In the genomic region with DNA sequence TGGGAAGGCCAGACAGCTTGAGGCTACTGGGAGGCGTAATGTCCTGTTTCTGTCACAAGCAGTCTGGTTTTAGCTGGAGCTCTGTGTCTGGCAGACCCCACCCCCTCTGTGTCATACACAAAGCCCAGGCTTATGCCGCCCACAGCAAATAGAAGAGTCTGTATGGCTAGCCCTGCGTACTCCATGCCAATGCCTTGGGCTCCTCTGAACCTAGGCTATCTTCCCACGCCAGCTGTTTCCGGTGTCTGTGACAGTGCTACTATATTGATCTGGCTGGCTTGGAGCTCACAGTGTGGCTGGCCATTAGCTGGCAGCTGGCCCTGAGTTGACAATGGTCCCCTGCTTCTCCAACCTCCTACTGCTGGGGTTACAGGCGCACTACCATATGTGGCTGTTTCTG, we compare ENCODE assay signal across 9 mouse cellular contexts. TPM values are rescaled to one million over a fixed set of nuclear protein-coding genes. Genes with fewer than 3 reads are reported as not detected.
A peak's percentile ranks its signal among the peaks of the same experiment; 100 is the strongest.
DNase-seq lines count a peak whose midpoint lies in the region; ATAC-seq and TF ChIP-seq lines count a peak whose summit lies in the region.
"Had no signal": no experiment of that assay in that cellular context is flagged by ENCODE, and none has a peak within 500 bp of the region (broad histone marks: within the 10 kb centered on the region; RNA-seq: fewer than 3 reads in every experiment).

No protein-coding gene starts in this region.

- H3K27ac ChIP-seq in heart, adult 2 months = peak overlapping the region; percentile 83
- no peak overlapping the region for H3K27ac ChIP-seq in hindbrain, embryonic 14.5 days
- H3K27ac ChIP-seq in lung, embryonic 16.5 days (ENCODE audit: low read length) = no peak overlapping the region
- no peak overlapping the region for H3K27ac ChIP-seq in forebrain, embryonic 12.5 days
- H3K27ac ChIP-seq: limb, embryonic 15.5 days had no signal

- no peak for DNase-seq in heart, adult 2 months
- no peak for DNase-seq in heart, postnatal 25 days (ENCODE audit: low spot score)
- peak; percentile 31 for DNase-seq in ZHBTc4 (ENCODE audit: low read depth, low spot score)
- DNase-seq in hindbrain, embryonic 14.5 days (ENCODE audit: low spot score) = no peak
- DNase-seq in spleen, postnatal 14 days (ENCODE audit: low spot score in 2 of 2) = no peak
- no peak for DNase-seq in ovary, postnatal 10 days (ENCODE audit: low spot score)

- TF ChIP-seq CTCF in heart, adult 2 months (IDR thresholded peaks at IDR 0.05) = no peak

- peaks cover 2% of the 10 kb centered on the region; the same call in 1 of the 2 replicates for H3K36me3 ChIP-seq in heart, adult 2 months (ENCODE audit: control insufficient read depth, insufficient read depth, low read length)
- no peaks in the 10 kb centered on the region for H3K36me3 ChIP-seq in hindbrain, embryonic 14.5 days (replicated peaks; ENCODE audit: control insufficient read depth, insufficient read depth)
- H3K36me3 ChIP-seq in lung, embryonic 16.5 days (ENCODE audit: control insufficient read depth, insufficient read depth, low read length) = no peaks in the 10 kb centered on the region
- H3K36me3 ChIP-seq in forebrain, embryonic 12.5 days (replicated peaks) = no peaks in the 10 kb centered on the region
- H3K36me3 ChIP-seq: limb, embryonic 15.5 days had no signal

- no peak for TF ChIP-seq EP300 in heart, adult 2 months (IDR thresholded peaks at IDR 0.05; ENCODE audit: insufficient read depth, low read depth, low read length)

- H3K4me2 ChIP-seq in hindbrain, embryonic 14.5 days (replicated peaks) = no peak overlapping the region
- H3K4me2 ChIP-seq in lung, embryonic 16.5 days (ENCODE audit: low read depth, low read length) = no peak overlapping the region
- H3K4me2 ChIP-seq in forebrain, embryonic 12.5 days = no peak overlapping the region
- H3K4me2 ChIP-seq: limb, embryonic 15.5 days had no signal

- peak; percentile 57; the same call in 1 of the 2 replicates for ATAC-seq in hindbrain, embryonic 14.5 days (ENCODE audit: low FRiP score)
- peak; percentile 75 for ATAC-seq in lung, embryonic 16.5 days (ENCODE audit: low read depth)
- no peak for ATAC-seq in forebrain, embryonic 12.5 days (ENCODE audit: low FRiP score)

- H3K9ac ChIP-seq in heart, adult 2 months (ENCODE audit: low read depth, low read length) = no peak overlapping the region
- H3K9ac ChIP-seq in hindbrain, embryonic 14.5 days = no peak overlapping the region
- H3K9ac ChIP-seq in lung, embryonic 16.5 days (ENCODE audit: low read length) = no peak overlapping the region
- H3K9ac ChIP-seq in forebrain, embryonic 12.5 days = no peak overlapping the region
- H3K9ac ChIP-seq: limb, embryonic 15.5 days had no signal

- no peak for TF ChIP-seq POLR2A in heart, adult 2 months (IDR thresholded peaks at IDR 0.05; ENCODE audit: insufficient read depth, low read depth, low read length)

- intact Hi-C loops in heart, adult 2 months (cut with DNase I) = loop anchor here (2.0 kb wide), 1 partner anchor 39 kb away; the partner anchor contains the start of gene Flot1
- intact Hi-C loops in heart, postnatal 25 days (cut with DNase I) = no loop called here

- no peak overlapping the region for H3K4me3 ChIP-seq in heart, adult 2 months
- no peak overlapping the region for H3K4me3 ChIP-seq in hindbrain, embryonic 14.5 days (replicated peaks; ENCODE audit: low read length)
- H3K4me3 ChIP-seq in lung, embryonic 16.5 days (ENCODE audit: low read length) = no peak overlapping the region
- no peak overlapping the region for H3K4me3 ChIP-seq in forebrain, embryonic 12.5 days (replicated peaks)
- H3K4me3 ChIP-seq: limb, embryonic 15.5 days had no signal

- H3K79me2 ChIP-seq in heart, adult 2 months (replicated peaks; ENCODE audit: control insufficient read depth, insufficient read depth, low read length) = no peaks in the 10 kb centered on the region

- H3K4me1 ChIP-seq in heart, adult 2 months (ENCODE audit: control insufficient read depth, insufficient read depth, low read length) = peaks cover 3% of the 10 kb centered on the region; the same call in 1 of the 2 replicates
- no peaks in the 10 kb centered on the region for H3K4me1 ChIP-seq in hindbrain, embryonic 14.5 days (replicated peaks; ENCODE audit: control insufficient read depth, insufficient read depth, low read length)
- peaks cover 8% of the 10 kb centered on the region for H3K4me1 ChIP-seq in lung, embryonic 16.5 days (replicated peaks; ENCODE audit: control insufficient read depth, insufficient read depth, low read length)
- no peaks in the 10 kb centered on the region for H3K4me1 ChIP-seq in forebrain, embryonic 12.5 days
- H3K4me1 ChIP-seq: limb, embryonic 15.5 days had no signal

- H3K9me3 ChIP-seq in hindbrain, embryonic 14.5 days (ENCODE audit: control insufficient read depth, low read length) = no peaks in the 10 kb centered on the region
- no peaks in the 10 kb centered on the region for H3K9me3 ChIP-seq in lung, embryonic 16.5 days (ENCODE audit: control insufficient read depth, low read length)
- no peaks in the 10 kb centered on the region for H3K9me3 ChIP-seq in forebrain, embryonic 12.5 days
- H3K9me3 ChIP-seq: limb, embryonic 15.5 days had no signal

- WGBS in heart, adult 2 months = 54% methylated on average over 6 of the region's 6 CpGs
- 69% methylated on average over 6 of the region's 6 CpGs for WGBS in hindbrain, embryonic 14.5 days
- 73% methylated on average over 6 of the region's 6 CpGs for WGBS in lung, embryonic 16.5 days
- 80% methylated on average over 6 of the region's 6 CpGs for WGBS in forebrain, embryonic 12.5 days

- H3K27me3 ChIP-seq in heart, adult 2 months (ENCODE audit: control insufficient read depth, insufficient read depth, low read length) = no peaks in the 10 kb centered on the region
- no peaks in the 10 kb centered on the region for H3K27me3 ChIP-seq in hindbrain, embryonic 14.5 days (ENCODE audit: control insufficient read depth, insufficient read depth, low read length)
- H3K27me3 ChIP-seq in lung, embryonic 16.5 days (ENCODE audit: control insufficient read depth, insufficient read depth, low read depth, low read length) = no peaks in the 10 kb centered on the region
- no peaks in the 10 kb centered on the region for H3K27me3 ChIP-seq in forebrain, embryonic 12.5 days
- H3K27me3 ChIP-seq: limb, embryonic 15.5 days had no signal

RNA-seq across cellular contexts. Expression of gene Ier3, which starts 37.5 kb away (rescaled TPM):
- 10 to 100 TPM; 15.6 to 37.0 TPM for total RNA-seq in heart, adult 2 months (2021)
- 30.9 and 33.1 TPM in 2 replicates for polyA plus RNA-seq in heart, adult 2 months (2012; rRNA removed)
- 10 to 100 TPM; 21.7 to 39.7 TPM for total RNA-seq in heart, postnatal 25 days (2021)
- polyA plus RNA-seq in hindbrain, embryonic 14.5 days (2014; fragmentation: Nextera tagmentation; extraction: Ambion mirVana) = 6.6 and 7.5 TPM in 2 replicates
- 21.9 and 31.7 TPM in 2 replicates for polyA plus RNA-seq in lung, embryonic 16.5 days (2015; fragmentation: Nextera tagmentation; extraction: Ambion mirVana)
- 4.9 and 5.3 TPM in 2 replicates for polyA plus RNA-seq in forebrain, embryonic 12.5 days (2016; fragmentation: Nextera tagmentation; extraction: Ambion mirVana)

RNA-seq across cellular contexts. Expression of gene Flot1, which starts 39.1 kb away (rescaled TPM):
- total RNA-seq in heart, adult 2 months (2021) = 100 to 1,000 TPM; 133 to 148 TPM
- polyA plus RNA-seq in heart, adult 2 months (2012; rRNA removed) = 138 and 144 TPM in 2 replicates
- total RNA-seq in heart, postnatal 25 days (2021) = 100 to 1,000 TPM; 125 to 141 TPM
- 86.3 and 96.6 TPM in 2 replicates for polyA plus RNA-seq in hindbrain, embryonic 14.5 days (2014; fragmentation: Nextera tagmentation; extraction: Ambion mirVana)
- 57.8 and 65.1 TPM in 2 replicates for polyA plus RNA-seq in lung, embryonic 16.5 days (2015; fragmentation: Nextera tagmentation; extraction: Ambion mirVana)
- 53.7 and 56.0 TPM in 2 replicates for polyA plus RNA-seq in forebrain, embryonic 12.5 days (2016; fragmentation: Nextera tagmentation; extraction: Ambion mirVana)

RNA-seq across cellular contexts. Expression of gene Tubb5, which starts 54.2 kb away (rescaled TPM):
- 10 to 100 TPM; 83.0 to 90.1 TPM for total RNA-seq in heart, adult 2 months (2021)
- 108 and 134 TPM in 2 replicates for polyA plus RNA-seq in heart, adult 2 months (2012; rRNA removed)
- total RNA-seq in heart, postnatal 25 days (2021) = 100 to 1,000 TPM; 102 to 103 TPM
- 1,664 and 1,709 TPM in 2 replicates for polyA plus RNA-seq in hindbrain, embryonic 14.5 days (2014; fragmentation: Nextera tagmentation; extraction: Ambion mirVana)
- polyA plus RNA-seq in lung, embryonic 16.5 days (2015; fragmentation: Nextera tagmentation; extraction: Ambion mirVana) = 877 and 940 TPM in 2 replicates
- polyA plus RNA-seq in forebrain, embryonic 12.5 days (2016; fragmentation: Nextera tagmentation; extraction: Ambion mirVana) = 1,541 and 1,619 TPM in 2 replicates

RNA-seq across cellular contexts. Expression of gene Mdc1, which starts 57.4 kb away (rescaled TPM):
- 10 to 100 TPM; 13.2 to 13.3 TPM for total RNA-seq in heart, adult 2 months (2021)
- polyA plus RNA-seq in heart, adult 2 months (2012; rRNA removed) = 4.2 and 8.3 TPM in 2 replicates
- total RNA-seq in heart, postnatal 25 days (2021) = 10 to 100 TPM; 11.8 to 14.6 TPM
- 9.2 and 10.7 TPM in 2 replicates for polyA plus RNA-seq in hindbrain, embryonic 14.5 days (2014; fragmentation: Nextera tagmentation; extraction: Ambion mirVana)
- 20.6 and 22.3 TPM in 2 replicates for polyA plus RNA-seq in lung, embryonic 16.5 days (2015; fragmentation: Nextera tagmentation; extraction: Ambion mirVana)
- 22.3 and 26.1 TPM in 2 replicates for polyA plus RNA-seq in forebrain, embryonic 12.5 days (2016; fragmentation: Nextera tagmentation; extraction: Ambion mirVana)
